Mouse (Mus musculus) kidney, embryonic 15.5 days (tissue): ENCODE data around the gene Fgfr2. TPM values are rescaled to one million over a fixed set of nuclear protein-coding genes. Genes with fewer than 3 reads are reported as not detected.

Experiments used
- ATAC-seq: fragments of 200-750 bp; cut with Nextera tagmentation; replicated peaks from 2 replicates; pipeline ENCODE4 v1.8.0; 2017; ENCODE audit warnings: moderate TSS enrichment; ENCODE audit not compliant: low FRiP score
- H3K27ac ChIP-seq: fragments of 300-500 bp; sonication (generic); 2 replicates; pipeline ENCODE4 v1.5.1; 2015; ENCODE audit warnings: mild to moderate bottlenecking, inconsistent platforms
- H3K27me3 ChIP-seq: fragments of 300-500 bp; sonication (generic); 2 replicates; pipeline ENCODE4 v1.6.1; 2015; ENCODE audit warnings: inconsistent platforms
- H3K36me3 ChIP-seq: fragments of 300-500 bp; sonication (generic); 2 replicates; pipeline ENCODE4 v1.6.1; 2015; ENCODE audit warnings: inconsistent platforms
- H3K4me1 ChIP-seq: fragments of 300-500 bp; sonication (generic); 2 replicates; pipeline ENCODE4 v1.6.1; 2015; ENCODE audit warnings: inconsistent platforms
- H3K4me2 ChIP-seq: fragments of 300-500 bp; sonication (generic); 2 replicates; pipeline ENCODE4 v1.6.1; 2015; ENCODE audit warnings: moderate library complexity, mild to moderate bottlenecking, inconsistent platforms
- H3K4me3 ChIP-seq: fragments of 300-500 bp; sonication (generic); replicated peaks from 2 replicates; pipeline ENCODE4 v1.5.1; 2015; ENCODE audit warnings: mild to moderate bottlenecking, inconsistent platforms
- H3K9ac ChIP-seq: fragments of 300-500 bp; sonication (generic); 2 replicates; pipeline ENCODE4 v1.6.1; 2015; ENCODE audit warnings: mild to moderate bottlenecking, inconsistent platforms
- H3K9me3 ChIP-seq: fragments of 300-500 bp; sonication (generic); replicated peaks from 2 replicates; pipeline ENCODE4 v1.6.1; 2016; ENCODE audit warnings: inconsistent platforms
- WGBS: fragments of 180-500 bp; shearing (Covaris S2); methylation state at CpG from one replicate; pipeline ENCODE4 v1.1.7; 2015; ENCODE audit warnings: mixed read lengths; 5-methylcytosine and 5-hydroxymethylcytosine counted together
- polyA plus RNA-seq: library from polyadenylated mRNA; unstranded; fragments of >200 nt; fragmentation: Nextera tagmentation; extraction: Ambion mirVana; gene quantifications from 2 replicates; pipeline ENCODE4 v1.2.1, GENCODE M21; 2015

Gene Fgfr2
- polyA plus RNA-seq, 1 experiment from 2014 or later: 104 TPM

DNA sequence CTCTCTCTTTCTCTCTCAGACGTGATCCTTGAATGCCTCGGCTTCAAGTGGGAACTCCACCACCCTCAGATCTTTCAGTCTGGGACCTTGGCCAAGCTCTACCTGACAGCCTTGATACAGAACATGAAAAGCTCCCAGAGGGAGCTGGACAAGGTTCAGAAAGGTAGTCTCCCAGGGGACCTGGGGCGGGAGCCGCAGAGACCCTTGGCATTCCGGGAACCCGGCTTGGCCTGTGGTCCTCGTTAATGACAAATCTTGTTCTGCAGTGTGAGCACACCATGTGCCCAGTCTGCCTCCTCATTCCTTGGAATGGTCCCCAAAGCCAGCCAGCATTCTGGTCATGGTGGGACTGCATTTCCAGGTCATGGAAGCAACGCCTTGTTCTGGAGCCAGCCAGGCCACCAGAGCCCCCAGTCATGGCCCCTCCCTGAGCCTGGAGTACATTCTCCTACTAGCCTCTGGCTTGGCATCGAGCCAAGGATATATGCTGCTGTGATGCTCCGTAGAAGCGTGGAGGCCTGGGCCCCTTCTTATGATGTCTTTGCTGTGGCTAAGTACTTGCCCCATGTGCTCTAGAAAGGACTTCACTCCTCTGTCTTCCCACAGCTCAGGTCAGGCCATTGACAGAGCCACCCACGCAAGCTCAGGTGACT is 2337.1 kb downstream of the Fgfr2 start:
- H3K4me3 ChIP-seq: no peak overlapping the region
- H3K36me3 ChIP-seq: no peaks in the 10 kb centered on the region
- no peaks in the 10 kb centered on the region for H3K27me3 ChIP-seq
- no peak overlapping the region for H3K9ac ChIP-seq
- 0 out of 2 replicates have a peak, but pooled peaks have one; percentile 22 for ATAC-seq
- H3K4me1 ChIP-seq: peaks cover 17% of the 10 kb centered on the region
- no peak overlapping the region; the same call in 1 of the 2 replicates for H3K27ac ChIP-seq
- H3K9me3 ChIP-seq: no peaks in the 10 kb centered on the region
- 67% methylated on average over 12 of the region's 12 CpGs for WGBS
- no peak overlapping the region for H3K4me2 ChIP-seq

DNA sequence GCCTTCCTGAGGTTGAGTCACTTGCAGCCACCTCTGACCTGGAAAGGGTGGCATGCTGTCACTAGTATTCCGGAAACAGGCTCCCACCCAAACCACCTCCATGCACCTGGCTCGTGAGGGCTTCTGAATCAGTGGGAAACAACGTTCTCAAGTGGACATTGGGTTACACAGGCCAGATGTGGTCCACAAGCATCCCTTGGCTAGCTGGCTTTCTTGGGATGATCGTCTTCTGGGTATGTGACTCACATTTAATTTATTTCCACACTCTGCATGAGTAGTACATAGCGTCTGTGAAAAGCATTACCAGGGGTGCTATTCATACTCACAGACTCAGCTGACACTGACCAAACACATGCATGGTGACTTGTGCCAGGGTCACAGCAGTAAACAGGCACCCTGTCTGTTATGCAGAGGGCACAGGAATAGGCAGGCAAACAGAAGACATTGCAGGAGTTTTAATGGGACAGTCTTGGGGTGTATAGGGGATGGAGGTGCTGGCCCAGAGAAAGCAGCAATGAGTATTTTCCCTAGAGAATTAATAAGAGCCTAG is 2340.6 kb downstream of the Fgfr2 start:
- Histone ChIP-seq H3K27ac (no peak overlapping the region), H3K27me3 (no peaks in the 10 kb centered on the region), H3K36me3 (no peaks in the 10 kb centered on the region), H3K9me3 (no peaks in the 10 kb centered on the region), H3K9ac (no peak overlapping the region), H3K4me3 (no peak overlapping the region), H3K4me1 (peaks cover 11% of the 10 kb centered on the region), H3K4me2 (no peak overlapping the region)
- ATAC-seq: no peak
- WGBS: 83% methylated on average over 5 of the region's 5 CpGs

GRCm38 (mm10) chr7:130780866-130781419 is 2342.2 kb downstream of the Fgfr2 start:
- ATAC-seq: no peak
- H3K27me3 ChIP-seq: no peaks in the 10 kb centered on the region
- no peak overlapping the region for H3K9ac ChIP-seq
- no peak overlapping the region for H3K4me3 ChIP-seq
- no peak overlapping the region for H3K4me2 ChIP-seq
- H3K4me1 ChIP-seq: peaks cover 2% of the 10 kb centered on the region
- no peaks in the 10 kb centered on the region for H3K36me3 ChIP-seq
- no peak overlapping the region for H3K27ac ChIP-seq
- no peaks in the 10 kb centered on the region for H3K9me3 ChIP-seq
- WGBS: 71% methylated on average over 5 of the region's 5 CpGs

- no peak within 1 kb of the TSS for H3K9ac ChIP-seq
- no peak within 1 kb of the TSS for H3K4me3 ChIP-seq
- no peaks in the 10 kb centered on the region for H3K36me3 ChIP-seq
- no peaks in the 10 kb centered on the region for H3K9me3 ChIP-seq
- H3K4me2 ChIP-seq: no peak within 1 kb of the TSS
- H3K27me3 ChIP-seq: no peaks in the 10 kb centered on the region
- WGBS: 60% methylated on average over 9 of the region's 9 CpGs
- H3K4me1 ChIP-seq: no peaks in the 10 kb centered on the region
- ATAC-seq: no peak
- H3K27ac ChIP-seq: no peak within 1 kb of the TSS
Measured at GRCm38 (mm10) chr7:130773914-130774630, 2349.1 kb downstream of the Fgfr2 start, which contains the start of gene Btbd16. Gene Btbd16, plus strand, starts transcription at chr7:130774069.

DNA sequence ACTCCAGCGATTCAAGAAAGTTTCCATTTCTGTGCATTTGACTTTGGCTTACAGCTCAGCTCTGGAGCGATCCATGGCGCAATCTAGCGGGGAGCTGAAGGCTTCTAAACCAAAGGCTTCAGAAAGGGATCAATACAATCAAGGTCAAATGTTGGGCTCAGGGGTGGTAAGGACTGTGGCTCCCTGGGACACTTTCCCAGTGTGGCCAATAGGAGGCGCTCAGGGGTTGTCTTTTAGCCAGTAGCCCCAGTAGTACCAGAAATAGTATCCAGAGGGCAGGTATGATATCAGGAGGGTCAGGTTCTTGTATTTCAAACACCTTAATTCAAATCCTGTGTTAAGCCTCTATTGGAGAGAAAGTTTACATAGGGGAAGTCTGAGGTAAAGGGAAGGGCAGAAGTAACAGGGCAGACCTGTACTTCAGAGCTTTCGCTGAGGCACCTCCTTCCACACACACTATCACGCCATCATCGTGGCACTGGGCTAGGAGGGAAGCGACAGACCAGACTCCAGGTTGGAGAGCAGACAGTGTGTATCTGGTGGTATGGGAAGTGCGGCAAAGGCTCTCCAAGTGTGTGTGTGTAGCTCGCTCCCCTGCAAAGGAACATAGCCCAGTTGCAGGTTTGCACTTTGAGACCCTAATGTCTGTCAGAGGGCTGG is 2349.8 kb downstream of the Fgfr2 start:
- 77% methylated on average over 11 of the region's 11 CpGs for WGBS
- Histone ChIP-seq H3K9me3 (no peaks in the 10 kb centered on the region), H3K36me3 (no peaks in the 10 kb centered on the region), H3K4me3 (no peak overlapping the region), H3K27ac (no peak overlapping the region), H3K4me1 (no peaks in the 10 kb centered on the region), H3K9ac (no peak overlapping the region), H3K27me3 (no peaks in the 10 kb centered on the region), H3K4me2 (no peak overlapping the region)
- ATAC-seq: 0 out of 2 replicates have a peak, but pooled peaks have one; percentile 43

DNA sequence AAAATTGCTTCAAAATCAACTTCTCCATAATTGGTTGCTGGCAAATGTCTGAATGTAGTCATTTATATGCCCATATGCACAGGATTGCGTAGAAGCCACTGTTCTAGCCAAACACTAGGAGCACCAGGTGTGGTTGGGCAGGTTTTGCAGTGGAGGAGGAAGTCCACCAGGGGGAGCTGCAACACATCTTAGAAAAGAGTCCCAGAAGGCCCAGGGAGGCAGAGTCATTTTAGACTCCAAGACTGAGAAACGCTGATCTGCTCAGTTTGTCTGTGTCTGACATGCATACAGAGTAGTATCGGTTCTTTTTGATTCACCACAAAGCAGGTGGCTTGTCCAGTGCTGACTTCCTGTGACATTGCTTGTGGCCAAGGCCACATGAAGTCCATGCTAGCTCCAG is 2352.4 kb downstream of the Fgfr2 start:
- Histone ChIP-seq H3K4me2 (no peak overlapping the region), H3K4me3 (no peak overlapping the region), H3K9me3 (no peaks in the 10 kb centered on the region), H3K4me1 (no peaks in the 10 kb centered on the region), H3K36me3 (peaks cover 1% of the 10 kb centered on the region; the same call in 1 of the 2 replicates), H3K27me3 (no peaks in the 10 kb centered on the region), H3K9ac (no peak overlapping the region), H3K27ac (no peak overlapping the region)
- ATAC-seq: 0 out of 2 replicates have a peak, but pooled peaks have one; percentile 49
- 28% methylated on average over 3 of the region's 3 CpGs for WGBS

- H3K27me3 ChIP-seq: no peaks in the 10 kb centered on the region
- H3K4me3 ChIP-seq: no peak overlapping the region
- H3K4me1 ChIP-seq: no peaks in the 10 kb centered on the region
- H3K9ac ChIP-seq: no peak overlapping the region
- no peak overlapping the region for H3K4me2 ChIP-seq
- no peaks in the 10 kb centered on the region for H3K9me3 ChIP-seq
- 93% methylated on average over 4 of the region's 4 CpGs for WGBS
- peaks cover 23% of the 10 kb centered on the region for H3K36me3 ChIP-seq
- H3K27ac ChIP-seq: no peak overlapping the region
- no peak for ATAC-seq
Measured at GRCm38 (mm10) chr7:130768151-130768550, 2355.0 kb downstream of the Fgfr2 start.

DNA sequence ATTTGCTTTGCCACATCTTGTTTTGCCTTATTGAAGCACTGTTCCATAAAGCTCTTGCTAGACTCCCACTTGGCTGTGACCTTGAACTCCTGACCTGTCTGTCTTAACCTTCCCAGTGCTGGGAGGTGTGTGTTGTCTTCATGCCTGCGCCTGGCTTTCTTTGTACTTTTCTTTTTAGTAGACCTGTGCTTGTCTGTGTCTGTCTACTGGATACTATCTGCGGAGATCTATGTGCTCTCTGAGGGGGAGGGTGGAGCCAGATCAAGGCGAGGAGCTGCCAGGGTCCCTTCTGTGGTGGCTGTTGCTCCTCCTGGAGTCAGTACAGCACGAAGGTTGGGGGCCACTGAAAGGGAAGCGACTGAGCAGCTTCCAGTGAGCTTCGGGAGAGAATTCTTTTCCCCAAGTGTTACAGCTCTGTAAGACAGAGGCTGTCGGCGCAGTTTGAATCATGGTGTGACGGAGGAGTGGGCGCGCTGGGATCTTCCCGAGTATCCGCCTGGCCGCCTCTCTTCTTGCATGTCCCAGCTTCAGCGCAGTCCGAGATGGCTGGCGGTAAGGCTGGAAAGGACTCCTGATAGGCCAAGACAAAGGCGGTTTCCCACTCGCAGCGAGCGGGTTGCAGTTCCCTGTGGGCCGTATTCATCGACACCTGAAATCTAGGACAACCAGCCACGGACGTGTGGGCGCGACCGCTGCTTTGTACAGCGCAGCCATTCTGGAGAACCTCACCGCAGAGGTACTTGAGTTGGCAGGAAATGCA is 2356.6 kb downstream of the Fgfr2 start:
- Histone ChIP-seq H3K27ac (no peak overlapping the region), H3K27me3 (no peaks in the 10 kb centered on the region), H3K36me3 (peaks cover 23% of the 10 kb centered on the region), H3K4me3 (no peak overlapping the region), H3K4me2 (no peak overlapping the region), H3K4me1 (peaks cover 8% of the 10 kb centered on the region), H3K9ac (no peak overlapping the region), H3K9me3 (no peaks in the 10 kb centered on the region)
- no peak for ATAC-seq
- 78% methylated on average over 30 of the region's 30 CpGs for WGBS

GRCm38 (mm10) chr7:130764160-130764559 is 2359.0 kb downstream of the Fgfr2 start:
- peaks cover 43% of the 10 kb centered on the region for H3K36me3 ChIP-seq
- no peak overlapping the region for H3K27ac ChIP-seq
- no peak overlapping the region for H3K4me2 ChIP-seq
- H3K4me3 ChIP-seq: no peak overlapping the region
- 95% methylated on average over 17 of the region's 17 CpGs for WGBS
- peaks cover 8% of the 10 kb centered on the region for H3K4me1 ChIP-seq
- no peak for ATAC-seq
- H3K9ac ChIP-seq: no peak overlapping the region
- no peaks in the 10 kb centered on the region for H3K27me3 ChIP-seq
- no peaks in the 10 kb centered on the region for H3K9me3 ChIP-seq

DNA sequence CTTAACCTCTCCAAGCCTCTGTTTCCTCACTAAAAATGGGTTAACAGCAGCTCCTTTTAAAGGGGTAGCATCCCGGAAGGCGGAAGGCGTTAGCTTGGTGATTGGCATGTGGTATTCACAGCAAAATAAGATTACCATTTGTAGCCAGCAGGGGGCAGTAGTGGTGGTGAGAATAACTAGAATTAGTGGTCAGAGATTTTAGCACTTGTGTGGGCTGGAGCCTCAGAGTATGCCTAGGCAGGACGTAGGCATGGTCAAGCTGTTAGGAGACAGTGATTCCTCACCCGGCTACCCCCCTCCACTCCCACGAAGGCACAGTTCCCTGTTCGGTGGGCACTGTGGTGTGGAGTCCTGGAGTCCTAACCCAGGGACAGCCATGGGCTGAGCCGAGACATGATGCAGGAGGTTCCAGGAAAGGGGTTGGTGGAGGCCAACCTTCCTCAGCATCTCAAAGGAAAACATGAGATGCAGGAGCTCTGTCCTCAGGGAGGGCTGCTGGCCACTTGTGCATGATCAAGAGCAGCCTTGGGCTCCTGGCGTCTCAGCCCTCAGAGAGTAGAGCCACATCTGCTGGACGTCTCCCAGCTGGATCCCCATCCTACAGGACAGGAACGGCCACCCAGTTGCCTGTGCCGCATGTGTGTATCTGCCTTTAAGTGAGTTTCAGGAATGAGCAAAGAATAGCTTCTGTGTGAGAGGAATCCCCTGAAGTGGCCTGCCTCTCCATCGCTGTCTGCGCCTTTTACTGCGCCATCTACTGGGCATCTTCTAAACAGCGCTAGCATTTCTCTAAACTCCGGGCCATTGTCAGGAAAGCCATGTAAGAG is 2360.9 kb downstream of the Fgfr2 start:
- H3K4me2 ChIP-seq: no peak overlapping the region
- H3K9ac ChIP-seq: no peak overlapping the region
- peaks cover 10% of the 10 kb centered on the region for H3K4me1 ChIP-seq
- ATAC-seq: peak; percentile 61
- no peak overlapping the region for H3K4me3 ChIP-seq
- H3K36me3 ChIP-seq: peaks cover 58% of the 10 kb centered on the region
- H3K9me3 ChIP-seq: no peaks in the 10 kb centered on the region
- H3K27ac ChIP-seq: 0 out of 2 replicates have a peak overlapping the region, but pooled peaks have one; percentile 16
- 40% methylated on average over 17 of the region's 17 CpGs for WGBS
- no peaks in the 10 kb centered on the region for H3K27me3 ChIP-seq
